In genomic region chrX:101931016-101931415, GRCm38 (mm10) we compare ENCODE assay signal across 20 mouse cellular contexts.
DNase-seq lines count a peak whose midpoint lies in the region; ATAC-seq and TF ChIP-seq lines count a peak whose summit lies in the region.
"Had no signal": no experiment of that assay in that cellular context is flagged by ENCODE, and none has a peak within 500 bp of the region (broad histone marks: within the 10 kb centered on the region; RNA-seq: fewer than 3 reads in every experiment).

No protein-coding gene starts in this region.

- H3K36me3 ChIP-seq in intestine, embryonic 16.5 days (ENCODE audit: control insufficient read depth, insufficient read depth, low read length), result no peaks in the 10 kb centered on the region
- H3K36me3 ChIP-seq: embryonic facial prominence, embryonic 13.5 days; embryonic facial prominence, embryonic 15.5 days; forebrain, embryonic 10.5 days; forebrain, embryonic 12.5 days; G1E had no signal

- no peak for TF ChIP-seq CTCF in gastrocnemius, adult 2 months (IDR thresholded peaks at IDR 0.05)

- no peak overlapping the region for H3K4me2 ChIP-seq in intestine, embryonic 16.5 days (ENCODE audit: low read depth, low read length)
- H3K4me2 ChIP-seq: embryonic facial prominence, embryonic 13.5 days; embryonic facial prominence, embryonic 15.5 days; forebrain, embryonic 12.5 days had no signal

- peaks cover 15% of the 10 kb centered on the region for H3K27me3 ChIP-seq in intestine, embryonic 16.5 days (replicated peaks; ENCODE audit: control insufficient read depth, insufficient read depth, low read length)
- H3K27me3 ChIP-seq: CH12.LX had no signal

- H3K27ac ChIP-seq in gastrocnemius, adult 2 months, result peak overlapping the region; percentile 24; the same call in 1 of the 2 replicates
- no peak overlapping the region for H3K27ac ChIP-seq in intestine, embryonic 16.5 days (ENCODE audit: low read length)
- H3K27ac ChIP-seq: embryonic facial prominence, embryonic 13.5 days; embryonic facial prominence, embryonic 15.5 days; forebrain, embryonic 10.5 days; forebrain, embryonic 12.5 days had no signal

- DNase-seq in gastrocnemius, adult 2 months, result peak; percentile 22
- no peak for DNase-seq in gastrocnemius, adult 18-20 months (ENCODE audit: low spot score)
- DNase-seq in NIH3T3 (ENCODE audit: low read depth), result peak; percentile 1
- peak; percentile 60 for DNase-seq in fibroblast of lung, adult 2 months (ENCODE audit: low read depth)
- DNase-seq: adrenal gland, adult 2 months; adrenal gland, postnatal 10 days; adrenal gland, postnatal 25 days; B cell, adult 2 months; cerebellum, adult 8-10 months; embryo, embryonic 11 days; forebrain, postnatal 0 days had no signal

- H3K9ac ChIP-seq in intestine, embryonic 16.5 days (ENCODE audit: low read depth, low read length), result no peak overlapping the region
- H3K9ac ChIP-seq: embryonic facial prominence, embryonic 13.5 days; embryonic facial prominence, embryonic 15.5 days; forebrain, embryonic 12.5 days; forebrain, postnatal 0 days had no signal

- intact Hi-C loops in gastrocnemius, adult 2 months (cut with DNase I), result no loop called here

- no peaks in the 10 kb centered on the region for H3K9me3 ChIP-seq in intestine, embryonic 16.5 days (ENCODE audit: control insufficient read depth, low read length)
- H3K9me3 ChIP-seq: embryonic facial prominence, embryonic 13.5 days; embryonic facial prominence, embryonic 15.5 days; forebrain, embryonic 10.5 days; forebrain, embryonic 12.5 days; G1E had no signal

- H3K4me1 ChIP-seq in intestine, embryonic 16.5 days (ENCODE audit: control insufficient read depth, insufficient read depth, low read length), result no peaks in the 10 kb centered on the region
- H3K4me1 ChIP-seq: embryonic facial prominence, embryonic 13.5 days; embryonic facial prominence, embryonic 15.5 days; forebrain, embryonic 10.5 days; forebrain, embryonic 12.5 days had no signal

- ATAC-seq in intestine, embryonic 16.5 days, result no peak
- ATAC-seq: CD4-positive, CD25-positive, alpha-beta regulatory T cell, adult 4 months; forebrain, embryonic 14.5 days; forebrain, postnatal 0 days had no signal

- no peak overlapping the region for H3K4me3 ChIP-seq in gastrocnemius, adult 2 months
- no peak overlapping the region for H3K4me3 ChIP-seq in intestine, embryonic 16.5 days (ENCODE audit: low read length)
- H3K4me3 ChIP-seq: embryonic facial prominence, embryonic 13.5 days; embryonic facial prominence, embryonic 15.5 days; forebrain, embryonic 10.5 days; forebrain, embryonic 12.5 days had no signal

- whole genome bisulfite sequencing in intestine, embryonic 16.5 days, result 84% methylated on average over 5 of the region's 5 CpGs
